Mouse (Mus musculus): ENCODE data around the gene Ptcra.
"Not testable (repeated sequence)": the region's sequence is repeated elsewhere in the genome, so short reads cannot be mapped to it uniquely, and the experiment has no call there.

The Ptcra gene

GRCm38 (mm10) chr17:46771616-46772015, 8.1 kb upstream of the Ptcra start:
- peak in 1 of 2 experiments; percentile 64 for DNase-seq (ENCODE audit: low spot score in 2 of 2)

GRCm38 (mm10) chr17:46771025-46771424, 7.5 kb upstream of the Ptcra start:
- DNase-seq (ENCODE audit: low spot score in 2 of 2) = no peak

GRCm38 (mm10) chr17:46770546-46770945, 7.0 kb upstream of the Ptcra start:
- no peak for DNase-seq (ENCODE audit: low spot score in 2 of 2)

GRCm38 (mm10) chr17:46767868-46768267, 4.4 kb upstream of the Ptcra start:
- DNase-seq (ENCODE audit: low spot score in 2 of 2) = no peak

GRCm38 (mm10) chr17:46764916-46765315, 1.4 kb upstream of the Ptcra start:
- DNase-seq (ENCODE audit: low spot score in 2 of 2) = not testable (repeated sequence)

- DNase-seq (ENCODE audit: low spot score in 2 of 2) = no peak
Measured at GRCm38 (mm10) chr17:46758753-46759152, 4.8 kb downstream of the Ptcra start.

- DNase-seq (ENCODE audit: low spot score in 2 of 2) = peak; percentile 97 to 98
Measured at GRCm38 (mm10) chr17:46751794-46752556, 11.5 kb downstream of the Ptcra start, which contains the start of gene Cnpy3. Gene Cnpy3 (minus strand): TSS chr17:46752214.

- DNase-seq (ENCODE audit: low spot score in 2 of 2) = peak in 1 of 2 experiments; percentile 67
Measured at GRCm38 (mm10) chr17:46751056-46751793, 12.3 kb downstream of the Ptcra start.

- no peak for DNase-seq (ENCODE audit: low spot score in 2 of 2)
Measured at GRCm38 (mm10) chr17:46750580-46750979, 12.9 kb downstream of the Ptcra start.

- DNase-seq (ENCODE audit: low spot score in 2 of 2) = no peak
Measured at GRCm38 (mm10) chr17:46749282-46749681, 14.2 kb downstream of the Ptcra start.

- DNase-seq (ENCODE audit: low spot score in 2 of 2) = no peak
Measured at GRCm38 (mm10) chr17:46747806-46748205, 15.7 kb downstream of the Ptcra start.

- no peak for DNase-seq (ENCODE audit: low spot score in 2 of 2)
Measured at GRCm38 (mm10) chr17:46747234-46747633, 16.3 kb downstream of the Ptcra start.

GRCm38 (mm10) chr17:46745506-46745905, 18.0 kb downstream of the Ptcra start:
- DNase-seq (ENCODE audit: low spot score in 2 of 2) = no peak

- DNase-seq (ENCODE audit: low spot score in 2 of 2) = no peak
Measured at GRCm38 (mm10) chr17:46742986-46743385, 20.5 kb downstream of the Ptcra start.

GRCm38 (mm10) chr17:46741305-46741704, 22.2 kb downstream of the Ptcra start:
- no peak for DNase-seq (ENCODE audit: low spot score in 2 of 2)

- peak; percentile 39 to 82 for DNase-seq (ENCODE audit: low spot score in 2 of 2)
Measured at GRCm38 (mm10) chr17:46736160-46736559, 27.4 kb downstream of the Ptcra start.

GRCm38 (mm10) chr17:46735287-46735686, 28.2 kb downstream of the Ptcra start:
- no peak for DNase-seq (ENCODE audit: low spot score in 2 of 2)

GRCm38 (mm10) chr17:46734055-46734454, 29.5 kb downstream of the Ptcra start:
- no peak for DNase-seq (ENCODE audit: low spot score in 2 of 2)

GRCm38 (mm10) chr17:46728904-46729318, 34.6 kb downstream of the Ptcra start, which contains the start of gene Gnmt:
Gene Gnmt (minus strand): TSS chr17:46729168.
- no peak for DNase-seq (ENCODE audit: low spot score in 2 of 2)

- DNase-seq (ENCODE audit: low spot score in 2 of 2) = no peak
Measured at GRCm38 (mm10) chr17:46728496-46728895, 35.0 kb downstream of the Ptcra start.

- DNase-seq (ENCODE audit: low spot score in 2 of 2) = no peak
Measured at GRCm38 (mm10) chr17:46728021-46728420, 35.5 kb downstream of the Ptcra start.

GRCm38 (mm10) chr17:46727271-46727670, 36.2 kb downstream of the Ptcra start:
- no peak for DNase-seq (ENCODE audit: low spot score in 2 of 2)

Data from spleen, postnatal 4 days (tissue).